Mouse (Mus musculus) midbrain, embryonic 11.5 days (tissue): ENCODE data around the gene Pdap1. TPM values are rescaled to one million over a fixed set of nuclear protein-coding genes. Genes with fewer than 3 reads are reported as not detected.

ENCODE experiments used
- ATAC-seq: fragments of 200-750 bp; cut with Nextera tagmentation; 2 replicates; pipeline ENCODE4 v1.8.0; 2017; ENCODE audit warnings: moderate TSS enrichment, moderate library complexity; ENCODE audit not compliant: low FRiP score
- DNase-seq: peaks from one replicate; pipeline ENCODE4 v3.0.0; 2015; ENCODE audit warnings: low spot score; ENCODE audit errors: missing footprints
- H3K27ac ChIP-seq: fragments of 300-500 bp; sonication (generic); 2 replicates; pipeline ENCODE4 v1.5.1; 2014; ENCODE audit warnings: low read depth, low read length
- H3K27me3 ChIP-seq: fragments of 300-500 bp; sonication (generic); 2 replicates; pipeline ENCODE4 v1.6.1; 2014; ENCODE audit warnings: mild to moderate bottlenecking, low read length, moderate library complexity, mixed read lengths; ENCODE audit not compliant: control insufficient read depth, insufficient read depth
- H3K36me3 ChIP-seq: fragments of 300-500 bp; sonication (generic); 2 replicates; pipeline ENCODE4 v1.6.1; 2014; ENCODE audit warnings: mild to moderate bottlenecking, low read length, moderate library complexity, mixed read lengths; ENCODE audit not compliant: control insufficient read depth, insufficient read depth
- H3K4me1 ChIP-seq: fragments of 300-500 bp; sonication (generic); 2 replicates; pipeline ENCODE4 v1.6.1; 2014; ENCODE audit warnings: low read length; ENCODE audit not compliant: control insufficient read depth, insufficient read depth
- H3K4me2 ChIP-seq: fragments of 300-500 bp; sonication (generic); 2 replicates; pipeline ENCODE4 v1.6.1; 2014; ENCODE audit warnings: mild to moderate bottlenecking, moderate library complexity
- H3K4me3 ChIP-seq: fragments of 300-500 bp; sonication (generic); 2 replicates; pipeline ENCODE4 v1.5.1; 2014; ENCODE audit warnings: low read depth, low read length
- H3K9ac ChIP-seq: fragments of 300-500 bp; sonication (generic); 2 replicates; pipeline ENCODE4 v1.6.1; 2014; ENCODE audit warnings: low read length
- H3K9me3 ChIP-seq: fragments of 300-500 bp; sonication (generic); 2 replicates; pipeline ENCODE4 v1.6.1; 2016; ENCODE audit warnings: low read length; ENCODE audit not compliant: control insufficient read depth
- WGBS: fragments of 180-500 bp; shearing (Covaris S2); extraction: QIAGEN DNeasy Blood & Tissue Kit; methylation state at CpG from one replicate; pipeline ENCODE4 v1.1.7; 2014; 5-methylcytosine and 5-hydroxymethylcytosine counted together
- polyA plus RNA-seq: library from polyadenylated mRNA; unstranded; fragments of >200 nt; fragmentation: Nextera tagmentation; extraction: Ambion mirVana; gene quantifications from 2 replicates; pipeline ENCODE4 v1.2.1, GENCODE M21; 2014

Pdap1 gene
- 124 and 131 TPM in 2 replicates for polyA plus RNA-seq

- peak within 1 kb of the TSS; percentile 96 for H3K4me3 ChIP-seq
- peaks cover 21% of the 10 kb centered on the region for H3K36me3 ChIP-seq
- H3K4me2 ChIP-seq = peak within 1 kb of the TSS; percentile 87
- H3K27ac ChIP-seq = peak within 1 kb of the TSS; percentile 72
- peak; percentile 99 for DNase-seq
- H3K27me3 ChIP-seq = no peaks in the 10 kb centered on the region
- peak within 1 kb of the TSS; percentile 92 for H3K9ac ChIP-seq
- no peaks in the 10 kb centered on the region for H3K9me3 ChIP-seq
- under 1% methylated on average over 84 of the region's 84 CpGs for WGBS
- ATAC-seq = peak; percentile 95
- H3K4me1 ChIP-seq = peaks cover 19% of the 10 kb centered on the region
Measured at GRCm38 (mm10) chr5:145139571-145140519, at the start of gene Pdap1, which contains the start of gene Bud31. Pdap1 (minus strand) TSS chr5:145140238. Bud31 (plus strand) TSS chr5:145140362.

- H3K4me1 ChIP-seq = peaks cover 7% of the 10 kb centered on the region
- ATAC-seq (no peak), DNase-seq (no peak)
- H3K4me2 ChIP-seq = no peak overlapping the region
- WGBS = 95% methylated on average over 6 of the region's 6 CpGs
- no peak overlapping the region for H3K9ac ChIP-seq
- peaks cover 12% of the 10 kb centered on the region; the same call in 1 of the 2 replicates for H3K36me3 ChIP-seq
- no peaks in the 10 kb centered on the region for H3K9me3 ChIP-seq
- no peak overlapping the region for H3K4me3 ChIP-seq
- no peak overlapping the region for H3K27ac ChIP-seq
- no peaks in the 10 kb centered on the region for H3K27me3 ChIP-seq
Measured at GRCm38 (mm10) chr5:145189416-145189815, 49.4 kb upstream of the Pdap1 start.

GRCm38 (mm10) chr5:145185244-145185643, 45.2 kb upstream of the Pdap1 start:
- ATAC-seq = no peak
- 92% methylated on average over 2 of the region's 2 CpGs for WGBS
- peaks cover 37% of the 10 kb centered on the region for H3K36me3 ChIP-seq
- no peak overlapping the region for H3K9ac ChIP-seq
- no peak overlapping the region for H3K4me3 ChIP-seq
- H3K9me3 ChIP-seq = no peaks in the 10 kb centered on the region
- H3K4me2 ChIP-seq = no peak overlapping the region
- H3K27me3 ChIP-seq = no peaks in the 10 kb centered on the region
- no peak for DNase-seq
- peaks cover 2% of the 10 kb centered on the region for H3K4me1 ChIP-seq
- H3K27ac ChIP-seq = no peak overlapping the region

GRCm38 (mm10) chr5:145178461-145178980, 38.5 kb upstream of the Pdap1 start:
- peaks cover 56% of the 10 kb centered on the region for H3K36me3 ChIP-seq
- WGBS = 89% methylated on average over 18 of the region's 18 CpGs
- no peak overlapping the region for H3K4me2 ChIP-seq
- H3K27ac ChIP-seq = no peak overlapping the region
- no peaks in the 10 kb centered on the region for H3K9me3 ChIP-seq
- ATAC-seq (no peak), DNase-seq (no peak)
- no peak overlapping the region for H3K9ac ChIP-seq
- no peaks in the 10 kb centered on the region for H3K27me3 ChIP-seq
- no peaks in the 10 kb centered on the region for H3K4me1 ChIP-seq
- H3K4me3 ChIP-seq = no peak overlapping the region

- Histone ChIP-seq H3K9me3 (no peaks in the 10 kb centered on the region), H3K4me3 (peak overlapping the region; percentile 89), H3K9ac (peak overlapping the region; percentile 90), H3K4me1 (peaks cover 14% of the 10 kb centered on the region), H3K27ac (no peak overlapping the region), H3K36me3 (peaks cover 15% of the 10 kb centered on the region; the same call in 1 of the 2 replicates), H3K4me2 (peak overlapping the region; percentile 88), H3K27me3 (no peaks in the 10 kb centered on the region)
- DNase-seq (no peak), ATAC-seq (peak; percentile 80)
- under 1% methylated on average over 28 of the region's 28 CpGs for WGBS
Measured at GRCm38 (mm10) chr5:145167306-145167661, 27.2 kb upstream of the Pdap1 start.

- H3K9ac ChIP-seq = peak within 1 kb of the TSS; percentile 90
- under 1% methylated on average over 51 of the region's 51 CpGs for WGBS
- peak; percentile 100 for DNase-seq
- no peaks in the 10 kb centered on the region for H3K9me3 ChIP-seq
- H3K4me1 ChIP-seq = peaks cover 14% of the 10 kb centered on the region
- peak within 1 kb of the TSS; percentile 89 for H3K4me3 ChIP-seq
- ATAC-seq = peak; percentile 94
- peak within 1 kb of the TSS; percentile 70 for H3K27ac ChIP-seq
- no peaks in the 10 kb centered on the region for H3K27me3 ChIP-seq
- peaks cover 12% of the 10 kb centered on the region; the same call in 1 of the 2 replicates for H3K36me3 ChIP-seq
- peak within 1 kb of the TSS; percentile 88 for H3K4me2 ChIP-seq
Measured at GRCm38 (mm10) chr5:145166536-145167305, 26.7 kb upstream of the Pdap1 start, which contains the start of the genes Ptcd1 and Cpsf4. Ptcd1 (minus strand) TSS chr5:145167108. Cpsf4 (plus strand) TSS chr5:145167213.

GRCm38 (mm10) chr5:145165184-145165583, 25.1 kb upstream of the Pdap1 start:
- H3K9ac ChIP-seq = no peak overlapping the region
- DNase-seq = no peak
- no peaks in the 10 kb centered on the region for H3K27me3 ChIP-seq
- H3K4me1 ChIP-seq = peaks cover 14% of the 10 kb centered on the region
- no peak overlapping the region for H3K4me2 ChIP-seq
- no peak overlapping the region for H3K27ac ChIP-seq
- H3K36me3 ChIP-seq = peaks cover 13% of the 10 kb centered on the region; the same call in 1 of the 2 replicates
- no peak overlapping the region for H3K4me3 ChIP-seq
- H3K9me3 ChIP-seq = no peaks in the 10 kb centered on the region
- WGBS = 86% methylated on average over 15 of the region's 15 CpGs
- ATAC-seq = no peak

GRCm38 (mm10) chr5:145164710-145165109, 24.7 kb upstream of the Pdap1 start:
- no peak overlapping the region for H3K4me3 ChIP-seq
- no peaks in the 10 kb centered on the region for H3K27me3 ChIP-seq
- no peaks in the 10 kb centered on the region for H3K9me3 ChIP-seq
- WGBS = 73% methylated on average over 3 of the region's 3 CpGs
- no peak overlapping the region for H3K4me2 ChIP-seq
- no peak overlapping the region for H3K27ac ChIP-seq
- H3K36me3 ChIP-seq = peaks cover 13% of the 10 kb centered on the region; the same call in 1 of the 2 replicates
- DNase-seq (no peak), ATAC-seq (no peak)
- H3K4me1 ChIP-seq = peaks cover 14% of the 10 kb centered on the region
- H3K9ac ChIP-seq = no peak overlapping the region
